Mouse (Mus musculus): Measurements from ENCODE around the gene 1700007K13Rik.
"Not testable (repeated sequence)": the region's sequence is repeated elsewhere in the genome, so short reads cannot be mapped to it uniquely, and the experiment has no call there.

The 1700007K13Rik gene

DNA sequence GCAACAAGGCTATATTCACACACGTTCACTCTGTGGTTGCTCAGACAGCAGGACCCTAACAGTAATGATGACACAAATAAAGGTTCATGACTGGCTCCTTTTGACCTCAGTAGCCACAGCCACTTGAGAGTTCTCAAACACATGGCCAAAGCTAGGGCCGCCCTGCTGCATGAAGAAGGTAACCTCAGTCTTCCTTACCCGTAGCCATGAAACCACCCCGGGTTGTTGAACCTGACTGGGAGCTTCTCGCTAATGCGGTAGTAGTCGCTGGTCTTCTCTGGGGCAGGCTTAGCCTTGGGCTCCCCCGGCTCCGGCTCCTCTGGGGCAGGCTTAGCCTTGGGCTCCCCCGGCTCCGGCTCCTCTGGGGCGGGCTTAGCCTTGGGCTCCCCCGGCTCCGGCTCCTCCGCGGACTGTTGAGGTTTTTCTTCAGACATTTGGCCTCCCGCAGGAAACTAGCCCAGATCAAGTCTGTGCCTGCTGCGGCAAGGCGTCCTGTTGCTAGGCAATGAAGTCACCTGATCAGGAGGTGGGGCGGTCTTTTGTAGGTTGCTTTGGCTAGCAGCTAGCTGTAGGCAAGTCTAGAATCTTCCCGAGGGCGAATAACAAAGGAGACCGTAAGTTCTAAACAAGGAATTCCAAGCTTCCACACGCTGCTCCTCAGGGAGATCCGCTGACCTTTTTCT, at the start of gene 1700007K13Rik:
Gene 1700007K13Rik, minus strand, starts transcription at position 497 of the 683 bp plus-strand sequence.
- peak; percentile 24 for DNase-seq (ENCODE audit: low read depth, low spot score)

DNA sequence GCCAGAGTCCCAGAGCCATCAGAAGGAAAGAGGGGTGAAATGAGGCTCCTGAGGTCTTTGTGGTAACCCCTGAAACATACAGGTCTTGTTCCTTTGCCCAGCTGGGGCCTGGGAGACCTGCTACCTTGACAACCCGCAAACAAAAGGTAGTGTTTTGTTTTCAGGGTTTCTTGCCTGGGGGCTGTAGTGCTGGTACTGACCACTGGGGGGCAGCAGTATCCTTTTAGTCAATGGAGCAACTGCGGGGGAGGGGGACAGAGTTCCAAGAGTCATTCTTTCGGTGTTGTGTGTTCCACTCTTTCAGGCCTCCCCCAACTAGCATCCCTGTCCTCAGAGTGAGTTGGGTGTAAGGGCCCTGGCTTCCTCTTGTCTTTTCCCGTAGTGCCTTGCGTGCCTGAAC, 48.4 kb upstream of the 1700007K13Rik start:
- DNase-seq (ENCODE audit: low read depth, low spot score), result peak; percentile 85

GRCm38 (mm10) chr2:28513431-28514370, 47.6 kb upstream of the 1700007K13Rik start:
- DNase-seq (ENCODE audit: low read depth, low spot score), result no peak

- no peak for DNase-seq (ENCODE audit: low read depth, low spot score)
Measured at GRCm38 (mm10) chr2:28512798-28513401, 46.8 kb upstream of the 1700007K13Rik start, which contains the start of gene Ralgds. TSS of gene Ralgds (plus strand) at chr2:28513125.

DNA sequence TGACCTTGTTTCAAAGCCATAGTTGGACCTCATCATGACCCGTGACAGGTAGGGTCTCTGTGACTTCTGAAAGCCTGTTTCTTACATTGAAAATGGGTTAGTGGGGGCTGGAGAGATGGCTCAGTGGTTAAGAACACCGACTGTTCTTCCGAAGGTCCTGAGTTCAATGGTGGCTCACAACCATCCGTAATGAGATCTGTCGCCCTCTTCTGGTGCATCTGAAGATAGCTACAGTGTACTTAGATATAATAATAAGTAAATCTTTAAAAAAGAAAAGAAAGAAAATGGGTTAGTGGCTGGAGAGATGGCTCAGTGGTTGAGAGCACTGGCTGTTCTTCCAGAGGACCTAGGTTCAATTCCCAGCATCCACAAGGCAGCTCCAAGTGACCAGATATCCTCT, 45.5 kb upstream of the 1700007K13Rik start:
- DNase-seq (ENCODE audit: low read depth, low spot score), result not testable (repeated sequence)

DNA sequence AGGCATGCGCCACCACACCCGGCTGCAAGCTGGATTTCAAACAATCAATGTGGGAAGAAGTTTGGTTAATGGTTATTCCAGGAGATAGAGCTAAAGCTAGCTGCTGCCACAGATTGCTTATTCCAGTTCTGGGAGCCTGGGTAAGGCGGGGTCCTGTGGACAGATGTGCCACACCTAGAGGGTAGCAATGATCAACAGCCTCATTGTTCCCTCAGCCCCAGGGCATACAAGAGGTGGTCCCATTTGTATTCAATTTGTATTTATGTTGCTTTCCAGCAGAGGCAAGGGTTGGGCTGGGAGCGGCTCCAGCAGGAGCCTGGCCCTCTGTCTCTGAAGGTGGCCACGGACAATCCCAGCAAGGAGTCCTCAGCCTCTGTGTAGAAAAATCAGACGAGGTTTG, 40.2 kb upstream of the 1700007K13Rik start:
- no peak for DNase-seq (ENCODE audit: low read depth, low spot score)

DNA sequence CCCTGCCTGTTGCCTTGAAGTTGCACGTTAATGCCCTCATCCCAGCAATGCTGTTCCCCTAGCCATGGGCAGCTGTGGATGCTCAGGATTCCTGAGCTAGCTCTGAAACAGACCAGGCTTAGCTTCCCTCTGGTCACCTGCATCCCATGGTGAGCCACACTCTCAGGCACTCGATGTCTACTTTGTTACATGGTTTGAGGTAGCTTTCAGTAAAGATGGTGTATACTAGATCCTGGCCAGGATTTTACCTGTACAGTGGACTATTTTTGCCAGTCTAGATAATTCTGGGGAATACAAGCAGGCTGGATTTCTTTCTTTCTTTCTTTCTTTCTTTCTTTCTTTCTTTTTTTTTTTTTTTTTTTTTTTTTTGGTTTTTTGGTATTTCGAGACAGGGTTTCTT, 39.7 kb upstream of the 1700007K13Rik start, which contains the start of gene Gm10134:
Gene Gm10134, plus strand, starts transcription at position 301 of the 400 bp plus-strand sequence.
- no peak for DNase-seq (ENCODE audit: low read depth, low spot score)

GRCm38 (mm10) chr2:28504676-28505075, 38.5 kb upstream of the 1700007K13Rik start:
- DNase-seq (ENCODE audit: low read depth, low spot score), result no peak

GRCm38 (mm10) chr2:28502987-28503386, 36.9 kb upstream of the 1700007K13Rik start:
- no peak for DNase-seq (ENCODE audit: low read depth, low spot score)

DNA sequence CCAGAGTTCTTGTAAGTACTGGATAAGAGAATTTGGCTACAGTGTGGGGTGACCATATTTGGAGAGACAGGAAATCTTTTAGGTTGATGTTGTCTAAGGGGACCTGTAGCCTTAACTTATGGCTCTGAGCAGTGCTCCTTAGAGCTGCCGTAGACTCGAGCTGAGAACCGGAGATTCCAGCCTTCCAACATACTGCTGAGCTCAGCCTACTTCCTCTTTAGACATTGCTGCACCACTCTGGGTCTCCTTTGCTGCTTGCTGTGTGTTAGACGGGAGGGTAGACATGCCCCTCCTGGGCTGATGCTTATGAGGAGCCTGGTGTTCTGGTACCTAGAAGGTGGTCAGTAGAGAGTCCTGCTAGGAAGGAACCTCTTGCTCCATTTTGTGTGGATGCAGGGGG, 32.3 kb upstream of the 1700007K13Rik start:
- DNase-seq (ENCODE audit: low read depth, low spot score), result no peak

DNA sequence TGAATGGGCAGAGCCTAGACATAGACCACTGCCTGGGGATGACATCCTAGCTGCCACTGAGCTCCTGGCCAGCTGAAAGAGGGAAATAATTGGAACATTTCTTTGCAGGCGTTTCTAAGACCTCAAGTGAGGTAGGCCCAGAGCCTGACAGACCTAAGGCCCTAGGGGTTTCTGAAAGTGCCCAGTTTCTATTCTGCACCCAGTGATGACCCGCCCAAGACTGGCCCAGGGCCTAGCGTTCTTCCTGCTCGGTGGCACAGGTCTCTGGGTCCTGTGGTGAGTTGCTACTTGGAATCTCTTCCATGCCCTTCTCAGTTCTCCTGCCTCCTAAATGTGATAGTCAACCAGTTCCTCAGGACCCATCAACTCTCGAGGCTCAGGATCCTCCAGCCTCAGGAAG, 31.4 kb upstream of the 1700007K13Rik start:
- DNase-seq (ENCODE audit: low read depth, low spot score), result no peak

- DNase-seq (ENCODE audit: low read depth, low spot score), result peak; percentile 17
Measured at GRCm38 (mm10) chr2:28496671-28497070, 30.5 kb upstream of the 1700007K13Rik start, which contains the start of gene Gbgt1. TSS of gene Gbgt1 (plus strand) at chr2:28496891.

- DNase-seq (ENCODE audit: low read depth, low spot score), result no peak
Measured at GRCm38 (mm10) chr2:28495801-28496595, 29.9 kb upstream of the 1700007K13Rik start.

DNA sequence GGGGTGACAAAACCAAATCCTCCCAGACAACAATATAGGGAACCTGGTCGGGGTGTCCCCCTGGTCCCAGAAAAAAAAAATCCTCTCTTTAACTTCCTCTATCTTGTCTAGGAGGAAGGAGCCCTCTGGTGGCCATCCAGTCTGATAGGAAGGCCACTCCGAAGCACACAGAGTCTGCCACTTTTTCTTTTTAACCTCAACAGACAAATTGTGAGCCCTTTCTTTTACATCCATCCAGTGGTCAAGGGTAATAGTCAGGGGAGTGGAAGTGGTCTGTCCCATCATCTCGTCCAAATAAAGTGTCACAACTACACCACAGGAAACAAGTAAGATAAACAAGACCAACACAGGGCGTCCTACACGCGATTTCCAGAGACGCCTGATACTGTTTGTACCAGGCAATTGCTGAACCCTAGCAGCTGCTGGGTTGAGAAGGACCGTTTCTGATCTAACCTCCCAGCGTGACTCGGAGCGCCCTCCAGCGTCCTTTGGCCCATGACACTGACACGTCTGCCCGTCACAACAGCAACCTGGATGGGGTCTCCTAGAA, 29.1 kb upstream of the 1700007K13Rik start:
- DNase-seq (ENCODE audit: low read depth, low spot score), result peak; percentile 29

- peak; percentile 67 for DNase-seq (ENCODE audit: low read depth, low spot score)
Measured at GRCm38 (mm10) chr2:28494521-28494920, 28.4 kb upstream of the 1700007K13Rik start.

GRCm38 (mm10) chr2:28483861-28484260, 17.7 kb upstream of the 1700007K13Rik start:
- DNase-seq (ENCODE audit: low read depth, low spot score), result no peak

DNA sequence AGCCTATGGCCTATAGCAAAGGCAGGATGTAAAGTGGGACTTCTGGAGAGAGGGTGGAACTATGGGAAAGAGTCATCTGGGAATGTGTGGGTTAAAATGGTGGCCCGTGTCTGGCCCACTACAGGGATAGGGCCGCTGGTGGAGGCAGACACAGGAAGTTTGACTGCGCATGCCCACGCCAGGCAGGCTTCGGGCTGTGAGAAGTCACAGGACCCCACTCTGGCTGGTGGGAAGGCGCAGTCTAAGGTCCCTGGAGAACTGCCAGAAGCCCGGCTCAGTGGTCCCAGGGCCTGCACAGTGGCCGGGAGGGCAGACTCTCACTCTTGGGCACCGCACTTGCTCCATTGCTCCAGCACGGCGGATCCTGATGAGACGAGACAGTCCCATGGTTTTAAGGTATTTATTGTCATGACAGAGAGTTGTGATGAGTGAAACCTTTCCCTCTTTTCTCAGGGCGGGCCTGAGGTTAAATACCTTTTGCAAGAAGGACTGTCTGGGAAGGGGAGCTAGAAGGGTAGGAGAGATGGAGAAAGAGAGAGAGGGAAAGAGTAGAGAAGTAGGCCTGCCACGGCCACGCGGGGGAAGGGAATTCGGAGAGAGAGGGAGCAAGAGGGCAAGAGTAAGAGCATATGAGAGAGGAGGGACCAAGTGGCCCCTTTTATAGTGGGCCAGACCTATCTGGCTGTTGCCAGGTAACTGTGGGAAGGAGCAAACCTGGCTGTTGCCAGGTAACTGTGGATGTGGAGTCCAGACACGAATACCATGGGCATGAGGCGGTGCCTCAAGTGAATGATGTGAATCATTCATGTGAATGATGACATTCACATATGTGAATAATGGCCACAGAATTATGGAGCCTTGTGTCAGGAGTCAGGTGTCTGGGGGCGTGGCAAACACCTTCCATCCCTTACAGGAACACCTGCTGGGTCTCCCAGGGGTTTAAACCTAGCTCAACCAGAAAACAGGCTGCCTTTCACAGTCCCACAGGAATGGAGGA, 13.4 kb upstream of the 1700007K13Rik start:
- DNase-seq (ENCODE audit: low read depth, low spot score), result no peak

DNA sequence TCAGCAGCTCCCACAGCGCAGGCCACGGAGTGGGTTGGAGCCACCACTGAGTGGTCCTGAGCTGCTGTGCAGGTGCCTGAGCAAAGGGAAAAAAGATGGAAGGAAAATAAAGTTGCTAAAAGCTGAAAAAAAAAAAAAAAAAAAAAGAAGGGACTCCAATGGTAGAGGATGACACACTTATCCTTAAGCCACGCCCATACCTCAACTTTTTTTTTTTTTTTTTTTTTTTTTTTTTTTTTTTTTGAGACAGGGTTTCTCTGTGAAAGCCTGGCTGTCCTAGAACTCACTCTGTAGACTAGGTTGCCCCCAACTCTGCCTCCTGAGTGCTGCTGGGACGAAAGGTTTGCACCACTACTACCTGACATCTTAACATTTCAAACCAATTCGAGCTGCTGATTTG, 11.9 kb upstream of the 1700007K13Rik start:
- not testable (repeated sequence) for DNase-seq (ENCODE audit: low read depth, low spot score)

- DNase-seq (ENCODE audit: low read depth, low spot score), result not testable (repeated sequence)
Measured at GRCm38 (mm10) chr2:28472011-28472410, 5.9 kb upstream of the 1700007K13Rik start.

DNA sequence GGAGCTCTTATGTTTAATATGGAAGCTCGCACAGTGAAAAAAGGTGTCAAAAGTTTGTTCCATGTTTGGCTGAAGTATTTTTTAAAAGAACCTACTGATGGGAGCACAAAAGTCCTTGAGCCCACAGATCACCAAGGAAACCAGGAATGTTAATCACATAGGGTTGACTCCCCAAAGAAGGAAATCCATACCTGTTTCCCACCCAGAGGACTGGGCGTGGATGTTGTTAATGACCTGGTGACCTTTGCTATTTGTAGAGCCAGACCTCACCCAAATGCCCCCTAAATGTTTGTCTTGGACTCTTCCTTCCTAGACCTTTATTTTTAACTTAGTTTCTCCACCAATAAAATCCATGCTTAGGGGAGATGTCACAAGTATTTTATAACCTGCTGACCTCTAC, 4.5 kb upstream of the 1700007K13Rik start:
- DNase-seq (ENCODE audit: low read depth, low spot score), result no peak
